Mouse (Mus musculus) heart, postnatal 36 days (tissue): ENCODE data around the gene Ccl20. TPM values are rescaled to one million over a fixed set of nuclear protein-coding genes. Genes with fewer than 3 reads are reported as not detected.

Experiments used
- DNase-seq, 2 experiments: peaks; one replicate each; pipeline ENCODE4 v3.0.0; 2021 to 2022
- intact Hi-C: fragments of 180-260 bp; cut with DNase I; formaldehyde crosslinking; loops from one replicate; pipeline ENCODE4 v1.15.1; 2025
- total RNA-seq, 2 experiments: library from RNA; stranded (reverse); gene quantifications; 2 replicates each; pipeline ENCODE4 v1.2.3; 2021

The Ccl20 gene
- total RNA-seq, 2 experiments from 2014 or later = not detected

DNA sequence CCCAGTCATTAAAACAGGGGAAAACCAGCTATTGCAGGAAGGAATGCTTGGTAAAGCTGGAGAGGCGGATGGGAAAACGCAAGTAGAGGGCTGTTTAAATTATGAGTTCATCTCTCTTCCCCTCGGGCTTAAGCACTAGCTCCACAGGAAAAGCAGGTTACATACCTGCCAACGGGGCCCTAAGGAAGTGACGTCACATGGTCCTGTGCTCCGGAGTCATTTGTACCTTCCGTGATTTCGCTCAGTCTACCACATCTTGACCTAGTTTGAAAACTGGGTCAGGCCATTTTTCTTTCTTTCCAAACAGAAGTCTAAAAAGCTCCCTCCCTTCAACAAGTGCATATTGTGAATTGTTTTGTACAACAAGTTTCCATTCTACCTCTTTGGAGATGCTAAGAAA is 21.3 kb downstream of the Ccl20 start:
- no peak for DNase-seq
- intact Hi-C loops = no loop called here

- intact Hi-C loops = no loop called here
- DNase-seq = no peak
Measured at GRCm38 (mm10) chr1:83138721-83139120, 22.2 kb downstream of the Ccl20 start.

DNA sequence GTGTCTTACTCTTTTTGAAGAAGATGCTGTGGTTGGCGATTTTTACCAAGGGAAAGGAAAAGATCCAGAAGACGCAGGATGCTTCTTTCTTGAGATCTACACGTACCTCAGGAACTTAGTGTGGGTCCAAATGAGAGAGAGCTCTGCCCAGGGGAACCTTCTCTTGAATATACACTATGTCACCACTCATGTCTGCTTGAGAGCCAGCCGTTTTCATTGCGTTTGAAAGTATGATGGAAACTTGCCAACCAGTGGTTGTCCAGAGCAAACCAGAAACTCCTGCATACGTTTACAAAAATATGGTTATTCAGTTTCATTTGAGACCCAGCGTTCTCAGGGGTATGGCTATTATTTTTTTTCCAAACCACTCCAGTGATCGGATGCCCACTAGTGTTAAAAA is 24.9 kb downstream of the Ccl20 start:
- no peak for DNase-seq
- intact Hi-C loops = no loop called here

DNA sequence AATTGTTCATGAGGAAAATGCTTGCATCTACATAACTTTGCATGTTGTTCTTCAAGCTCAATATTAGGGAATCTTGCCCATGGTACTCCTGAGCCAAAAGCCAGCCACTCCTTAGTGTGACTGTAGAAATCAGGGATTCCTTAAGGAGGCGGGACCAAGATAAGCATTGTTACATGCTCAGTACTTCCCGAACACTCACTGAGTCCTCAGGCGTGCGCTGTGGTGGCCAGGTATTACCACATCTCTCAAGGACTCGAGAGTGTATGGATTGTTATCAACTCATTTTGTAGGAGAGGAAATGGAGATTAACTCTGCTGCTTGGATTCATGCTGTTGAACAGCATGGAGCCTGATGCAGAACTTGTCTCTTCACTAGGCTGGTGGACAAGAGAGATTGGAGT is 25.5 kb downstream of the Ccl20 start:
- DNase-seq = no peak

DNA sequence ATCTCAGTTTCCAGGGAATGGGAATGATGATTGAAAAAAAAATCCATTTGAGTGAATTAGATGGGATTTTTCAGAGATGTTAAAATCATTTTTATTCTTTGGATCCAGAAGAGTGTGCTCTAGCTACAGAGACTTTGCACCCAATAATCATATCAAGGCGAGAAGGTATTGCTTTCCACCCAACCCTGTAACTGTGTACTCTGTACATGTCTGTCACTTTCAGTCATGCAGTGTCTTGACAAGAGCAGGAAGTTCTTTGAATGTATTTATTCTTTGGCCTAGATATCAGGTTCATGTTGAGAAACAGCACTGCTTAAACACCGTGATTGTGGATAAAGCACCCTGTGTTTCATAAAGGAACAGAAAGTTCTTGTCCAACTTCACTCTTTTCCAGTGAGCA is 30.0 kb downstream of the Ccl20 start:
- intact Hi-C loops = no loop called here
- no peak for DNase-seq

More for the DNA sequence above, 25.5 kb downstream of the Ccl20 start:
- intact Hi-C loops = no loop called here

DNA sequence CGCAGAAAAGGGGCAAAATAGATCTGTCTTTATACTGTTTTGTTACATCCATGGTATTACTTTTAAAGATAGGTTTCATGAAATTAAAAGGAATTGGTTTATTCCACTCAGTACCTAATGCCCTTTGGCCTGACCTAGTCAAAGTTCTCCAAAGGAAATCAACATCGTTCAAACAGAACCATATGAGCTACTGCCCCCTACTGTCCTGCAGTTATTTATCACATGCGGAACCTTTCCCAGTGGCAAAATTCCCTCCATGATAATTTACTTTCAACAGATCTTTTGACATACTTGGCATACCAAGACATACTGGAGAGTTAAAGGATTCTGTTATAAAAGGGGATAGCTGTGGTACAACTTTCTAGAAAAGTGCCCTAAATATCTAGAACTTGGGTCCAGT is 33.7 kb downstream of the Ccl20 start:
- DNase-seq = no peak
- intact Hi-C loops = no loop called here

- DNase-seq = no peak
Measured at GRCm38 (mm10) chr1:83152961-83153360, 36.4 kb downstream of the Ccl20 start.

DNA sequence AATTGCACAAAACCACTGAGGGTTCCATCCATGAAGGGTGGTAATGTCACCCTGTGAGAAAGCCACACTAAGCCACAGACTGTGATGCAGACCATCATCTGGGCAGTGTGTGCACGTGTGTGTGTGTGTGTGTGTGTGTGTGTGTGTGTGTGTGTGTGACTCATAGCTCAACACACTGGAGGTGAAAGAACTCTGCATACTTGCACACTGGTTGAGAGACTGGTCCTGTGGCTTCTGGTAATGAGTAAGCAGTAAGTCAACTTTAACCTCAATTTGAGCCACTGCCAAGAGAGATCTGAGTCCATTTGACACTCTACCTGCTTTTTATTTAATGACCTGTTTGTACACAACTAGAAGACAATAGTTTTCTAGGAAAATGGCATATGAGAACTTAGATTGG is 40.3 kb downstream of the Ccl20 start:
- intact Hi-C loops = no loop called here
- no peak for DNase-seq

More at GRCm38 (mm10) chr1:83152961-83153360, 36.4 kb downstream of the Ccl20 start:
- intact Hi-C loops = no loop called here

DNA sequence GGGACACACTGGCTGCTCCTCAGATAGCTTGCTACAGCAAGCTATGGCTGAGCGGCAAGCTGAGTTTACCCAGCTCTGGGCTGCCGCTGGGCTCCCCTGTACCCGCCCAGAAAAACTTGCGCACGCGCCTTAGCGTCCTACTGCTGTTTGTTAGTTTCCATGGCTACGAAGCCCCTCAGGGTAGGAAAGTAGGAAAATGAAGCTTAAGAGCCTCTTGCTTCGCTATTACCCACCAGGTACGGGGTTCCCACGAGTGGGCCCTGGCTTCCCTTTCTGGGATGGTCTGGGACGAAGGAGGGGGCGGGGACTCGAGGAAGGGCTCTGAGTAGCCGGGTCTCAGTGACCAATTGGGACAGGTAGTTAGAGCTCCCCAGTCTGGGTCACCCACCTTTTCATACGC is 43.0 kb downstream of the Ccl20 start, which contains the start of gene Daw1:
Daw1 (plus strand) TSS at position 150 of the 400 bp plus-strand sequence.
- intact Hi-C loops = no loop called here
- DNase-seq = peak; percentile 35 to 38

- intact Hi-C loops = no loop called here
- DNase-seq = no peak
Measured at GRCm38 (mm10) chr1:83161658-83162057, 45.1 kb downstream of the Ccl20 start.

GRCm38 (mm10) chr1:83164027-83164426 is 47.5 kb downstream of the Ccl20 start:
- intact Hi-C loops = no loop called here
- DNase-seq = no peak

Other genes with a start within 250 kb of the Ccl20 start
- under 1 TPM in 1 of 2 experiments, not detected in 1; 0.35 TPM for gene A030005L19Rik, start 203.4 kb upstream of the Ccl20 start, total RNA-seq
- gene A030014E15Rik, start 191.8 kb upstream of the Ccl20 start, total RNA-seq = not detected
- not detected for gene Gm6217, start 185.4 kb upstream of the Ccl20 start, total RNA-seq
- not detected for gene A030003K21Rik, start 173.4 kb upstream of the Ccl20 start, total RNA-seq
- gene Gm7544, start 160.8 kb upstream of the Ccl20 start, total RNA-seq = not detected
- not detected for gene Gm47955, start 156.5 kb upstream of the Ccl20 start, total RNA-seq
- not detected for gene Gm47959, start 116.2 kb upstream of the Ccl20 start, total RNA-seq
- under 1 TPM; 0.43 to 0.67 TPM for gene Slc19a3, start 78.3 kb upstream of the Ccl20 start, total RNA-seq
- gene Krtap28-10, start 74.3 kb upstream of the Ccl20 start, total RNA-seq = not detected
- not detected for gene Gm47969, start 71.8 kb upstream of the Ccl20 start, total RNA-seq
- not detected for gene A030005K14Rik, start 57.4 kb upstream of the Ccl20 start, total RNA-seq
- not detected for gene Krtap28-13, start 55.8 kb upstream of the Ccl20 start, total RNA-seq
- not detected for gene Daw1, start 43.0 kb downstream of the Ccl20 start, total RNA-seq